Mouse (Mus musculus) intestine, embryonic 14.5 days (tissue): ENCODE results near the gene Itpka. TPM values are rescaled to one million over a fixed set of nuclear protein-coding genes. Genes with fewer than 3 reads are reported as not detected.

Source experiments
- ATAC-seq: fragments of 200-750 bp; cut with Nextera tagmentation; replicated peaks from 2 replicates; pipeline ENCODE4 v1.8.0; 2017; ENCODE audit warnings: low read depth, moderate number of reproducible peaks, moderate TSS enrichment, moderate library complexity; ENCODE audit not compliant: low FRiP score, low TSS enrichment
- DNase-seq: peaks from one replicate; pipeline ENCODE4 v3.0.0-alpha.2; 2018; ENCODE audit warnings: low spot score
- H3K27ac ChIP-seq: fragments of 300-500 bp; sonication (generic); 2 replicates; pipeline ENCODE4 v1.5.1; 2014; ENCODE audit warnings: low read depth, mild to moderate bottlenecking, control low read depth
- H3K27me3 ChIP-seq: fragments of 300-500 bp; sonication (generic); replicated peaks from 2 replicates; pipeline ENCODE4 v1.6.1; 2014; ENCODE audit warnings: low read length, control low read depth; ENCODE audit not compliant: control insufficient read depth, insufficient read depth
- H3K36me3 ChIP-seq: fragments of 300-500 bp; sonication (generic); 2 replicates; pipeline ENCODE4 v1.6.1; 2014; ENCODE audit warnings: low read length, control low read depth; ENCODE audit not compliant: control insufficient read depth, insufficient read depth
- H3K4me1 ChIP-seq: fragments of 300-500 bp; sonication (generic); replicated peaks from 2 replicates; pipeline ENCODE4 v1.6.1; 2014; ENCODE audit warnings: low read length, control low read depth, mixed read lengths; ENCODE audit not compliant: control insufficient read depth, insufficient read depth
- H3K4me2 ChIP-seq: fragments of 300-500 bp; sonication (generic); 2 replicates; pipeline ENCODE4 v1.6.1; 2014; ENCODE audit warnings: low read length
- H3K4me3 ChIP-seq: fragments of 300-500 bp; sonication (generic); 2 replicates; pipeline ENCODE4 v1.5.1; 2014; ENCODE audit warnings: low read depth, low read length, control low read depth, mixed read lengths
- H3K9ac ChIP-seq: fragments of 300-500 bp; sonication (generic); 2 replicates; pipeline ENCODE4 v1.6.1; 2014; ENCODE audit warnings: mild to moderate bottlenecking, low read length
- H3K9me3 ChIP-seq: fragments of 300-500 bp; sonication (generic); 2 replicates; pipeline ENCODE4 v1.6.1; 2016; ENCODE audit warnings: low read length, control low read depth; ENCODE audit not compliant: control insufficient read depth
- WGBS: fragments of 180-500 bp; shearing (Covaris S2); extraction: QIAGEN DNeasy Blood & Tissue Kit; methylation state at CpG from one replicate; pipeline ENCODE4 v1.1.7; 2014; 5-methylcytosine and 5-hydroxymethylcytosine counted together
- polyA plus RNA-seq: library from polyadenylated mRNA; unstranded; fragments of >200 nt; fragmentation: Nextera tagmentation; extraction: Ambion mirVana; gene quantifications from 2 replicates; pipeline ENCODE4 v1.2.1, GENCODE M21; 2014

The Itpka gene
- polyA plus RNA-seq, 1 experiment from 2014 or later = 7.4 TPM

DNA sequence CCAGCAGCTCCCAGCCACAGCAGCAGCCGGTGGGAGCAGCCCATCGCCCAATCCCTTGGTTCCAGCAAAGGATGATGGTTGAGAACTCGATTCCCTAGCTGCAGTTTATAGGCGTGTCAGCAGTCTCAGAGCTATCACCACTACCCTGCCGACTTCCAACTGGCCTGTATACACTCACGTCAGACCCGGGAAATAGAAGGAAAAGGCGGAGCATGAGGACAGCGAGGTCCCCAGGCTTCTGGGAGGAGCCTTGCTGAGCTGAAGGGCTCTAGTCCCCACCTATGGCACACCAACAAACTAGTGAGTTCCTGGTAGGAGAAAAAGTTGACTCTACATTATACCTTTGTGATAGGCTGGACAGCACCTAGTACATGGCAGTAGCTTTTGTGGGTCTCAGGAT, 18.1 kb downstream of the Itpka start, which contains the start of gene Ltk:
Ltk (minus strand) TSS at position 181 of the 400 bp plus-strand sequence.
- Histone ChIP-seq H3K27me3 (peaks cover 47% of the 10 kb centered on the region), H3K9me3 (no peaks in the 10 kb centered on the region), H3K27ac (no peak within 1 kb of the TSS), H3K36me3 (peaks cover 17% of the 10 kb centered on the region), H3K4me3 (peak within 1 kb of the TSS; percentile 50; the same call in 1 of the 2 replicates), H3K4me2 (no peak within 1 kb of the TSS), H3K4me1 (0 out of 2 replicates have a peak, but pooled peaks cover 5% of the 10 kb centered on the region), H3K9ac (no peak within 1 kb of the TSS)
- DNase-seq (no peak), ATAC-seq (peak; percentile 48; the same call in 1 of the 2 replicates)
- 11% methylated on average over 9 of the region's 9 CpGs for WGBS

- H3K27me3 ChIP-seq = peaks cover 37% of the 10 kb centered on the region
- H3K36me3 ChIP-seq = peaks cover 26% of the 10 kb centered on the region
- H3K9me3 ChIP-seq = no peaks in the 10 kb centered on the region
- H3K9ac ChIP-seq = no peak overlapping the region
- DNase-seq (no peak), ATAC-seq (no peak)
- no peak overlapping the region for H3K4me2 ChIP-seq
- H3K27ac ChIP-seq = no peak overlapping the region
- 0 out of 2 replicates have a peak, but pooled peaks cover 5% of the 10 kb centered on the region for H3K4me1 ChIP-seq
- H3K4me3 ChIP-seq = no peak overlapping the region
- 68% methylated on average over 1 of the region's 1 CpGs for WGBS
Measured at GRCm38 (mm10) chr2:119762276-119762675, 20.1 kb downstream of the Itpka start.

GRCm38 (mm10) chr2:119763924-119764323, 21.8 kb downstream of the Itpka start:
- 80% methylated on average over 4 of the region's 4 CpGs for WGBS
- Histone ChIP-seq H3K9me3 (no peaks in the 10 kb centered on the region), H3K27me3 (peaks cover 20% of the 10 kb centered on the region), H3K9ac (no peak overlapping the region), H3K36me3 (peaks cover 37% of the 10 kb centered on the region), H3K4me3 (no peak overlapping the region), H3K27ac (no peak overlapping the region), H3K4me1 (0 out of 2 replicates have a peak, but pooled peaks cover under 1% of the 10 kb centered on the region), H3K4me2 (no peak overlapping the region)
- DNase-seq (no peak), ATAC-seq (no peak)

GRCm38 (mm10) chr2:119767246-119767645, 25.1 kb downstream of the Itpka start:
- DNase-seq (no peak), ATAC-seq (no peak)
- Histone ChIP-seq H3K36me3 (peaks cover 70% of the 10 kb centered on the region), H3K9me3 (no peaks in the 10 kb centered on the region), H3K4me3 (no peak overlapping the region), H3K27ac (no peak overlapping the region), H3K4me1 (no peaks in the 10 kb centered on the region), H3K9ac (no peak overlapping the region), H3K27me3 (no peaks in the 10 kb centered on the region), H3K4me2 (no peak overlapping the region)
- WGBS = 93% methylated on average over 6 of the region's 6 CpGs

- Histone ChIP-seq H3K4me1 (peaks cover 10% of the 10 kb centered on the region), H3K4me3 (peak within 1 kb of the TSS; percentile 79), H3K4me2 (peak within 1 kb of the TSS; percentile 74), H3K36me3 (peaks cover 10% of the 10 kb centered on the region), H3K27me3 (no peaks in the 10 kb centered on the region), H3K9me3 (no peaks in the 10 kb centered on the region), H3K27ac (peak within 1 kb of the TSS; percentile 84), H3K9ac (peak within 1 kb of the TSS; percentile 64)
- ATAC-seq (peak; percentile 87), DNase-seq (peak; percentile 93)
- under 1% methylated on average over 44 of the region's 44 CpGs for WGBS
Measured at GRCm38 (mm10) chr2:119787206-119787883, 45.2 kb downstream of the Itpka start, which contains the start of gene Rpap1. Rpap1 (minus strand) TSS chr2:119787537.

- peaks cover 10% of the 10 kb centered on the region for H3K4me1 ChIP-seq
- H3K4me3 ChIP-seq = no peak overlapping the region
- no peak for DNase-seq
- no peaks in the 10 kb centered on the region for H3K36me3 ChIP-seq
- WGBS = 81% methylated on average over 2 of the region's 2 CpGs
- no peak overlapping the region for H3K27ac ChIP-seq
- no peak overlapping the region for H3K4me2 ChIP-seq
- no peak for ATAC-seq
- H3K9me3 ChIP-seq = no peaks in the 10 kb centered on the region
- no peaks in the 10 kb centered on the region for H3K27me3 ChIP-seq
- no peak overlapping the region for H3K9ac ChIP-seq
Measured at GRCm38 (mm10) chr2:119789996-119790395, 47.9 kb downstream of the Itpka start.

- DNase-seq (no peak), ATAC-seq (no peak)
- Histone ChIP-seq H3K27ac (no peak within 1 kb of the TSS), H3K4me3 (no peak within 1 kb of the TSS), H3K9ac (no peak within 1 kb of the TSS), H3K4me1 (peaks cover 12% of the 10 kb centered on the region), H3K36me3 (no peaks in the 10 kb centered on the region), H3K27me3 (no peaks in the 10 kb centered on the region; the same call in 1 of the 2 replicates), H3K4me2 (no peak within 1 kb of the TSS), H3K9me3 (no peaks in the 10 kb centered on the region)
- WGBS = 69% methylated on average over 5 of the region's 5 CpGs
Measured at GRCm38 (mm10) chr2:119797279-119797783, 55.2 kb downstream of the Itpka start, which contains the start of gene Tyro3. Tyro3 (plus strand) TSS chr2:119797733.

DNA sequence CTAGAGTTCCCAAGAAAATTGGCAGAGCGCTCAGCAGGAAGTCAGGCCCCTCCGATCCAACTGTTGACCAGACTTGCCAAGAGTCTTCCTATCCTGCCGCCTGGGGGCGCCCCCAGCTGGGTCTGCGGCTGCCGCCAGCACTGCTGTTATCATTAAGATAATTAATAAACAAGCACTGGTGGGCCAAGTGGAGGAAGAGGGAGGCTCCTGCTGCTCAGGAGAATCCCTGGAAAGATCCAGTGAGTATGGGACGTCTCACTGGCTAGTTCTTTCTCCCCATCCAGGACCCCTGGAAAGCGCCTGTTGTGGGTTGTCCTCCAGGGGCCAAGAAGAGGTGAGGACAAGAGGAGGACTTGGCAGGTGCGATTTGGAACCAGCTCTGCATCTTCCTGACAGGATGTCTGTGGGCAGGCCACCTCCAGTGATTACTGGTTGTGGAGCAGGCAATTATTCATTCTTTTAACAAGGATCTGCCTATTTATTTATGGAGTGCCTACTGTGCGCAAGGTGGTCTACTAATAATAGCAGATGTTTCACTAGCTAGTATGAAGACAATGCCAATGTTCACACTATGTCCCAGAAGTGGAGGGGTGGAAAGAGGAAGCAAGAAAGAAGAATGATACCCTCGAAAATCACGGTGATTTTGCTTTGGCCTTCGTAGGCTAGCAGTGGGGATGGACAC, 56.2 kb downstream of the Itpka start:
- Histone ChIP-seq H3K4me1 (peaks cover 20% of the 10 kb centered on the region), H3K27me3 (no peaks in the 10 kb centered on the region; the same call in 1 of the 2 replicates), H3K4me3 (no peak overlapping the region), H3K9me3 (no peaks in the 10 kb centered on the region), H3K9ac (no peak overlapping the region), H3K4me2 (peak overlapping the region; percentile 91; the same call in 1 of the 2 replicates), H3K36me3 (0 out of 2 replicates have a peak, but pooled peaks cover 4% of the 10 kb centered on the region), H3K27ac (no peak overlapping the region; the same call in 1 of the 2 replicates)
- DNase-seq (peak; percentile 77), ATAC-seq (no peak)
- WGBS = 11% methylated on average over 13 of the region's 13 CpGs
